Mouse (Mus musculus): ENCODE measurements around the gene Etl4. TPM values are rescaled to one million over a fixed set of nuclear protein-coding genes. Genes with fewer than 3 reads are reported as not detected.
A peak's percentile ranks its signal among the peaks of the same experiment; 100 is the strongest.
"Not testable (repeated sequence)": the region's sequence is repeated elsewhere in the genome, so short reads cannot be mapped to it uniquely, and the experiment has no call there.

Gene Etl4
- polyA plus RNA-seq, 1 experiment from 2014 or later: 12.4 TPM

GRCm38 (mm10) chr2:20672803-20673603 is 763.4 kb downstream of the Etl4 start:
- TF ChIP-seq CTCF (IDR thresholded peaks at IDR 0.05; ENCODE audit: low read depth): peak; percentile 95
- no peak for TF ChIP-seq EP300 (optimal IDR thresholded peaks at IDR 0.05)
- no peaks in the 10 kb centered on the region for H3K36me3 ChIP-seq (ENCODE audit: control insufficient read depth, insufficient read depth, low read length)
- WGBS: 60% methylated on average over 9 of the region's 9 CpGs
- H3K27ac ChIP-seq (replicated peaks): no peak overlapping the region
- H3K4me1 ChIP-seq (replicated peaks; ENCODE audit: control insufficient read depth, insufficient read depth): no peaks in the 10 kb centered on the region
- DNase-seq (ENCODE audit: low spot score) (peak; percentile 57), ATAC-seq (ENCODE audit: low FRiP score, low TSS enrichment) (no peak)
- H3K9me3 ChIP-seq (ENCODE audit: control insufficient read depth, low read length): no peaks in the 10 kb centered on the region
- no peak overlapping the region for H3K4me3 ChIP-seq (ENCODE audit: low read depth, low read length)
- H3K9ac ChIP-seq (ENCODE audit: low read length): no peak overlapping the region
- no peak overlapping the region for H3K4me2 ChIP-seq (replicated peaks; ENCODE audit: low read depth)
- no peaks in the 10 kb centered on the region for H3K27me3 ChIP-seq (ENCODE audit: control insufficient read depth, insufficient read depth, low read length)

GRCm38 (mm10) chr2:20676379-20676778 is 766.8 kb downstream of the Etl4 start:
- Histone ChIP-seq H3K9ac (ENCODE audit: low read length) (no peak overlapping the region), H3K9me3 (ENCODE audit: control insufficient read depth, low read length) (no peaks in the 10 kb centered on the region), H3K36me3 (ENCODE audit: control insufficient read depth, insufficient read depth, low read length) (no peaks in the 10 kb centered on the region), H3K4me3 (ENCODE audit: low read depth, low read length) (no peak overlapping the region), H3K27me3 (ENCODE audit: control insufficient read depth, insufficient read depth, low read length) (no peaks in the 10 kb centered on the region), H3K27ac (replicated peaks) (no peak overlapping the region), H3K4me2 (replicated peaks; ENCODE audit: low read depth) (no peak overlapping the region), H3K4me1 (replicated peaks; ENCODE audit: control insufficient read depth, insufficient read depth) (no peaks in the 10 kb centered on the region)
- TF ChIP-seq EP300 (optimal IDR thresholded peaks at IDR 0.05) (no peak), CTCF (IDR thresholded peaks at IDR 0.05; ENCODE audit: low read depth) (peak; percentile 57)
- DNase-seq (ENCODE audit: low spot score) (no peak), ATAC-seq (ENCODE audit: low FRiP score, low TSS enrichment) (no peak)
- 91% methylated on average over 3 of the region's 3 CpGs for WGBS

GRCm38 (mm10) chr2:20678793-20679192 is 769.2 kb downstream of the Etl4 start:
- Histone ChIP-seq H3K27me3 (ENCODE audit: control insufficient read depth, insufficient read depth, low read length) (no peaks in the 10 kb centered on the region), H3K4me2 (replicated peaks; ENCODE audit: low read depth) (no peak overlapping the region), H3K9ac (ENCODE audit: low read length) (no peak overlapping the region), H3K36me3 (ENCODE audit: control insufficient read depth, insufficient read depth, low read length) (no peaks in the 10 kb centered on the region), H3K27ac (replicated peaks) (no peak overlapping the region), H3K9me3 (ENCODE audit: control insufficient read depth, low read length) (no peaks in the 10 kb centered on the region), H3K4me1 (replicated peaks; ENCODE audit: control insufficient read depth, insufficient read depth) (no peaks in the 10 kb centered on the region), H3K4me3 (ENCODE audit: low read depth, low read length) (no peak overlapping the region)
- 57% methylated on average over 7 of the region's 7 CpGs for WGBS
- no peak for DNase-seq (ENCODE audit: low spot score)
- TF ChIP-seq EP300 (optimal IDR thresholded peaks at IDR 0.05) (no peak), CTCF (IDR thresholded peaks at IDR 0.05; ENCODE audit: low read depth) (no peak)
- ATAC-seq (ENCODE audit: low FRiP score, low TSS enrichment): no peak

- not testable (repeated sequence) for H3K4me2 ChIP-seq (replicated peaks; ENCODE audit: low read depth); H3K9me3 ChIP-seq (ENCODE audit: control insufficient read depth, low read length); H3K36me3 ChIP-seq (ENCODE audit: control insufficient read depth, insufficient read depth, low read length); H3K4me3 ChIP-seq (ENCODE audit: low read depth, low read length); H3K9ac ChIP-seq (ENCODE audit: low read length); DNase-seq (ENCODE audit: low spot score); H3K4me1 ChIP-seq (replicated peaks; ENCODE audit: control insufficient read depth, insufficient read depth); H3K27me3 ChIP-seq (ENCODE audit: control insufficient read depth, insufficient read depth, low read length); H3K27ac ChIP-seq (replicated peaks); ATAC-seq (ENCODE audit: low FRiP score, low TSS enrichment)
- WGBS: 93% methylated on average over 6 of the region's 6 CpGs
Observed at GRCm38 (mm10) chr2:20682203-20682602, 772.6 kb downstream of the Etl4 start.

- Histone ChIP-seq H3K4me2 (replicated peaks; ENCODE audit: low read depth) (no peak overlapping the region), H3K27me3 (ENCODE audit: control insufficient read depth, insufficient read depth, low read length) (no peaks in the 10 kb centered on the region), H3K4me1 (replicated peaks; ENCODE audit: control insufficient read depth, insufficient read depth) (no peaks in the 10 kb centered on the region), H3K4me3 (ENCODE audit: low read depth, low read length) (no peak overlapping the region), H3K9ac (ENCODE audit: low read length) (no peak overlapping the region), H3K9me3 (ENCODE audit: control insufficient read depth, low read length) (no peaks in the 10 kb centered on the region), H3K27ac (replicated peaks) (no peak overlapping the region), H3K36me3 (ENCODE audit: control insufficient read depth, insufficient read depth, low read length) (no peaks in the 10 kb centered on the region)
- DNase-seq (ENCODE audit: low spot score) (no peak), ATAC-seq (ENCODE audit: low FRiP score, low TSS enrichment) (no peak)
- TF ChIP-seq EP300 (optimal IDR thresholded peaks at IDR 0.05): no peak
- TF ChIP-seq CTCF (IDR thresholded peaks at IDR 0.05; ENCODE audit: low read depth): no peak
- WGBS: 52% methylated on average over 3 of the region's 3 CpGs
Observed at GRCm38 (mm10) chr2:20689389-20689788, 779.8 kb downstream of the Etl4 start.

- Histone ChIP-seq H3K27me3 (ENCODE audit: control insufficient read depth, insufficient read depth, low read length) (no peaks in the 10 kb centered on the region), H3K4me3 (ENCODE audit: low read depth, low read length) (no peak overlapping the region), H3K9me3 (ENCODE audit: control insufficient read depth, low read length) (no peaks in the 10 kb centered on the region), H3K4me2 (replicated peaks; ENCODE audit: low read depth) (no peak overlapping the region), H3K4me1 (replicated peaks; ENCODE audit: control insufficient read depth, insufficient read depth) (no peaks in the 10 kb centered on the region), H3K9ac (ENCODE audit: low read length) (no peak overlapping the region), H3K36me3 (ENCODE audit: control insufficient read depth, insufficient read depth, low read length) (no peaks in the 10 kb centered on the region), H3K27ac (replicated peaks) (no peak overlapping the region)
- WGBS: 54% methylated on average over 3 of the region's 3 CpGs
- no peak for DNase-seq (ENCODE audit: low spot score)
- ATAC-seq (ENCODE audit: low FRiP score, low TSS enrichment): no peak
- TF ChIP-seq CTCF (IDR thresholded peaks at IDR 0.05; ENCODE audit: low read depth): no peak
- no peak for TF ChIP-seq EP300 (optimal IDR thresholded peaks at IDR 0.05)
Observed at GRCm38 (mm10) chr2:20692898-20693297, 783.3 kb downstream of the Etl4 start.
